Mouse (Mus musculus): ENCODE results near the gene Olfr99.
"Not testable (repeated sequence)": the region's sequence is repeated elsewhere in the genome, so short reads cannot be mapped to it uniquely, and the experiment has no call there.

Olfr99 gene

GRCm38 (mm10) chr17:37283360-37283759 lies at the start of gene Olfr99:
Gene Olfr99 (minus strand): TSS chr17:37283460.
- DNase-seq (ENCODE audit: low read depth, low spot score) = no peak

- no peak for DNase-seq (ENCODE audit: low read depth, low spot score)
Observed at GRCm38 (mm10) chr17:37316954-37317353, 33.7 kb upstream of the Olfr99 start, which contains the start of gene Olfr102. Gene Olfr102 (minus strand): TSS chr17:37317054.

- DNase-seq (ENCODE audit: low read depth, low spot score) = no peak
Observed at GRCm38 (mm10) chr17:37310146-37310699, 27.0 kb upstream of the Olfr99 start.

GRCm38 (mm10) chr17:37308483-37308882 lies 25.2 kb upstream of the Olfr99 start:
- peak; percentile 12 for DNase-seq (ENCODE audit: low read depth, low spot score)

- no peak for DNase-seq (ENCODE audit: low read depth, low spot score)
Observed at GRCm38 (mm10) chr17:37304213-37304612, 21.0 kb upstream of the Olfr99 start, which contains the start of gene Olfr101. Gene Olfr101 (minus strand): TSS chr17:37304313.

GRCm38 (mm10) chr17:37280331-37280730 lies 2.9 kb downstream of the Olfr99 start:
- DNase-seq (ENCODE audit: low read depth, low spot score) = no peak

- DNase-seq (ENCODE audit: low read depth, low spot score) = no peak
Observed at GRCm38 (mm10) chr17:37276573-37276972, 6.7 kb downstream of the Olfr99 start.

GRCm38 (mm10) chr17:37275626-37276248 lies 7.5 kb downstream of the Olfr99 start:
- no peak for DNase-seq (ENCODE audit: low read depth, low spot score)

GRCm38 (mm10) chr17:37270702-37271092 lies 12.6 kb downstream of the Olfr99 start:
- DNase-seq (ENCODE audit: low read depth, low spot score) = no peak

GRCm38 (mm10) chr17:37270058-37270701 lies 13.1 kb downstream of the Olfr99 start, which contains the start of gene H2-M3:
Gene H2-M3 (plus strand): TSS chr17:37270220.
- peak; percentile 88 for DNase-seq (ENCODE audit: low read depth, low spot score)

- DNase-seq (ENCODE audit: low read depth, low spot score) = no peak
Observed at GRCm38 (mm10) chr17:37263626-37264025, 19.6 kb downstream of the Olfr99 start, which contains the start of gene Olfr98. Gene Olfr98 (minus strand): TSS chr17:37263749.

GRCm38 (mm10) chr17:37250544-37250943 lies 32.7 kb downstream of the Olfr99 start:
- no peak for DNase-seq (ENCODE audit: low read depth, low spot score)

GRCm38 (mm10) chr17:37249460-37249859 lies 33.8 kb downstream of the Olfr99 start:
- no peak for DNase-seq (ENCODE audit: low read depth, low spot score)

GRCm38 (mm10) chr17:37246715-37247114 lies 36.5 kb downstream of the Olfr99 start:
- DNase-seq (ENCODE audit: low read depth, low spot score) = peak; percentile 28

GRCm38 (mm10) chr17:37242198-37242597 lies 41.1 kb downstream of the Olfr99 start:
- no peak for DNase-seq (ENCODE audit: low read depth, low spot score)

GRCm38 (mm10) chr17:37237230-37237629 lies 46.0 kb downstream of the Olfr99 start, which contains the start of gene Olfr97:
Gene Olfr97 (minus strand): TSS chr17:37237330.
- not testable (repeated sequence) for DNase-seq (ENCODE audit: low read depth, low spot score)

Data from mesoderm, embryonic 11.5 days (tissue).